Mouse (Mus musculus) right cerebral cortex, postnatal 10 days (tissue): Measurements from ENCODE around the gene Zfp217.
A peak's percentile ranks its signal among the peaks of the same experiment; 100 is the strongest.

Source experiments
- DNase-seq, 2 experiments: peaks; one replicate each; pipeline ENCODE4 v3.0.0; 2021; ENCODE audit warnings: low spot score in 2 of 2

The Zfp217 gene

DNA sequence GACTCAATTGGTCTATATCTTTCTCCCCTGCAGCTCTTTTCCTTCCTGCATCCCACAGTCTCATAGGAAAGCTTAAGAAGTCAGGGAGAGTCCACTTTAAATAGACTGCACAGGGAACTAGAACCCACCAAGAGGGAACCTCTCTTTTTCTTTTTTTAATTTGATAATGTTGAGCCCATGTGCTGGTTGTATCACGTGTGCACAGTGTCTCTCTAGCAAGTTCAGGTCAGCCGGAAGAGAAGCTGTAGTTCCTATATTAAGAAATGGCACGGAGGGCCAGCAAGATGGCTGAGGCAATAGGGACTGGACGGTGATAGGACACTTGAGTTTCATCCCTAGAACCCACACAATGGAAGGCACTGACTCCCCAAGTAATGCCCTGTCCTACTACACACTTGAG, 11.1 kb upstream of the Zfp217 start:
- no peak for DNase-seq

DNA sequence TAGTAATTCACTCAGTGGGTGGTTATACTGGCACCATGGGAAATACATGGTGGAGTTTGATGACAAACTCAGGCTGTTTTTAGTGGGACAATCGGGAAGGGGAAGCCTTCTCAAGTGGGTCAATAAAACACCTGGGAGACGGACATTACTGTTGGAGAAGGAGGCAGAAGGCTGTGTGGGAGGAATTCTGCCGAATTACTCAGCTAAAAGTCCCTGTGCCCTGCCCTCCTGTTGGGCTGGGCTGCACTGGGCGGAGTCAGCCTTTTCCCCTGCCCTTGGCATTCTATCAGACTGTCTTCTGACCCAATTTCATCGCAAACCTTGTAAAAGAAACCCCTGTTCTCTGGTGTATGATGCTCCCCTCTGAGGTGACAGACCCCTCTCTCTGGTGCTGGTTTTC, 10.3 kb upstream of the Zfp217 start:
- no peak for DNase-seq

DNA sequence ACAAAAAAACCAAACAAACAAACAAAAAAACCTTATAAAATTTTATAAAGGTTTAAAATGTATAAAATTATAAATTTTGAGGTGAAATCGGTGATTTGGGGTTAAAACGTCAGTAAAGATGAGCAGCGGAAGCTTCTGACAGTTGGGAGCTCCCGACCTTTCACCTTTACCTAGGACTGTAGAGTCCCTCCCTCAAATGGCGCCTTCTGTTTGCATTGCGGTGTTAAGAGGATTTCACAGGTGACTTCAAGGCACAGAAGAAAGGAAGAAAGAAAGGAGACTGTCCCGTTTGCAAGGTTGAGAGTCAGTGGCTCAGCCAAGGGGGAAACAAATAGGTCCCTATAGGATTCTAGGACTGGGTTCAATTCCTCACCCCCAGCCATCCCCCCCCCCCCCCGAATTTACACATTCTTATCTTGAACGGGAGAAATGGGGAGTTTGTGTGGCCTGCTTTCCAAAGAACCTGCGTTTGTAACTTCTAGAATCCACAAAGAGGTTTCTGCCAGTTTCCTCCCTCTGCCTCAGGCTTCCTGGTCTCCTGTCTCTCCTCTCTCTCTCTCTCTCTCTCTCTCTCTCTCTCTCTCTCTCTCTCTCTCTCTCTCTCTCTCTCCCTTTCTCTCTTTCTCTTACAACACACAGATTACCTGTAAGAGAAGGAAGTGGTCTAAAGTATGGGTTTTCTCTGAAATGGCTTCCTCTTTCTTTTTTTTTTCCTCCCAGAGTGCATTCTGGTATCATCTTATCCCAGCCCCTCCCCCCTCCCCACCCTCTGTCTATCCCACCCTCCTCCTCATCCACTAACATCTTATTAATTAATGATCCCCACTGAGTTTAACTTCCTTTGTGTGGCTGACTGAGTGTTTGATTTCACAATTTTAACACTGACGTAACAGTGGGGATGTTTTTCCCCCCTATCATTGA, 9.6 kb upstream of the Zfp217 start:
- DNase-seq: no peak

DNA sequence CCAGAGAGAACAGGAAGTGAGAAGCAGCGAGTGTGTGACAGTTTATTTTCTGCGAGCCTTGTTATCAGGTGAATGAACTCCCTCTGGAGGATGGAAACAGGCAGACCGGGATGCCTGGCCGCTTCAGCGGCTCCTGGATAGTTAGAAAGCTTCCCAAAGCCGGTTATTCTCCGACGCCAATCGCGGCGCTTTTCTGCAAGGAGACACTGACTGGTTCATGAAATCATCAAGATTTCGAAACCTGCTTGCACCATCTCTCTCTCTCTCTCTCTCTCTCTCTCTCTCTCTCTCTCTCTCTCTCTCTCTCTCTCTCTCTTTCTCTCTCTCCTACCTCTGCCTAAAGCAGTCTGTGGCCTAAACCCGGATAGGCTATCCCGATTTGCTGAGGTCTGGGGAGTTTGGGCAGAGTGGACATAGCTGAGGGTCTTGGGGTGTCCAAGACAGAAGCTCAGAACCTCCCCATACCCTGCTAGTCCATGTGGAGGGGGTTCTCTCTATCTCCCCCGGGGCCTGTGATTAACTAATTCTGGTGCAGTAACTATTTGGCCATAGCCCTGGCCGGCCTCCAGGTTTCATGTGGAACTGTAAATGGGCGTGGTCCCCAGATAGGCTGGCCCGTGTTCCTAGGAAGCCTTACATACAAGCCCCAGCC, 7.3 kb upstream of the Zfp217 start:
- DNase-seq: peak; percentile 48 to 51

DNA sequence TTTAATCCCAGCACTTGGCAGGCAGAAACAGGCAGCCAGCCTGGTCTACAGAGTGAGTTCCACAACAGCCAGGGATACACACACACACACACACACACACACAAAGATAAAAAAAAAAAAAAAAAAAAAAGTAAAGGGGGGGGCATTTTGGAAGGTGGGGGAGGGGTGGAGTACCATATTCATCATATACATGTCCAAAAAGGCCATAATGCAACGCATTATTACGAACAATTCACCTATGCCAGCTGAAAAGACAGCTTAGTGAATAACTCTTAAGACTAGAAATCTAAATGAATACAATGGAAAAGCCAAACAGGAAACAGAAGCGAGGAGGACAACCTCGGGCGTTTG, 6.8 kb upstream of the Zfp217 start:
- DNase-seq: no peak

DNA sequence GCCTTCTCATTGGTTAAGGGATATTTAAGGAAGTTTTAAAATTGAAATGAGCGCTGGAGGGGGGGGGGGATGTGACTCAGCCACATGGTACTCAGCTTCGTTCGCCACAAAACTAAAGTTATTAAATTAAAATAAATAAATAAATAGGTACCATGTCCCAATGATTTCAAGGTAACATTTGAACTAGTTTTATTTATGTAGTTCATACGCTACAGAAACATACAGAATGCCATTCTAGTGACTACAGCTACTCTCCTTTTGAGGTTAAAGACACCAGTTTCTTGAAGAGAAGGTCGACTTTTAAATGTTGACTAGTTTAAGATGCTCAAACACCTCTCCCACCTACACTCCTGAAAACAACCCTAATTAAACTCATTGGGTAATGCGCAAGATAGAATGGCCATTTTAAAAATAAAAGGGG, 6.4 kb upstream of the Zfp217 start:
- DNase-seq: no peak

DNA sequence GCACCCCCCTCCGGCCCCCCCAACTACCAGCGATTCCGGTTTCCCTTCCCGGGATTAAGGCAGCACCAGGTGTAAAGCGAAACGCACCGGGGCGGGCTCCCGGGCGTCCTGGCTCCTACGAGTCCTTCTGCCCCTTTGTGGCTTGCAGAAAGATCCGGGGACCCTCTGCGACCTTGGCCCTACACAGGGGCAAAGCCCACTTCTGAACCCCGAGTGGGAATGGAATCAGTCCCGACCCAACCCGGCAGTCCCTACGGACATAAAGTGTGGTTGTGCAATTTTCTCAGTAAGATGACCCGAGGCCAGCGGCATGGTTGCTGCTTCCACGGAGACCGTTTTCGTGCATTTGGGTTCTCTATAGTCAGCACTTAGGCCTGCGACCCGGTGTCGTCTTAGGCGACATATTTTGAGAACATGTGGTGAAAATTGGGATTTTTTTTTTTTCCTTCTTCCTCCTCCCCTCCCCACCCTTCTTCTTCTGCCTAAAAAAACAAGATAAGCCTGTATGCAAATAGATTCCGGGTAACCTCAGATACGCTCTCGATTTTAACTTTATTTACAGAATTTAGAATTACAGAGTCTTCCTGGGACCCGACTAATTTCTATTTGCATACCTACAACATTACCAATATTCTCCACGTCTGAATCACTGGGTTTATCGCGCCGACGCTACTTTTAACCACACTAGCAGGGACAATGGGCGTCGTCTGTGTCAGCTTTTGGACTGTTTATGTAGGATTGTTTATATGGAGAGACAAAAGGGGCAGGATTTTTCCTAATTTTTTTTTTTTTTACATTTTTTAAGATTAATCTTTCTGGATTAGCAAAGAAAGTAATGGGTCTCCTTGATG, 5.7 kb upstream of the Zfp217 start:
- peak in 1 of 2 experiments; percentile 31 for DNase-seq

DNA sequence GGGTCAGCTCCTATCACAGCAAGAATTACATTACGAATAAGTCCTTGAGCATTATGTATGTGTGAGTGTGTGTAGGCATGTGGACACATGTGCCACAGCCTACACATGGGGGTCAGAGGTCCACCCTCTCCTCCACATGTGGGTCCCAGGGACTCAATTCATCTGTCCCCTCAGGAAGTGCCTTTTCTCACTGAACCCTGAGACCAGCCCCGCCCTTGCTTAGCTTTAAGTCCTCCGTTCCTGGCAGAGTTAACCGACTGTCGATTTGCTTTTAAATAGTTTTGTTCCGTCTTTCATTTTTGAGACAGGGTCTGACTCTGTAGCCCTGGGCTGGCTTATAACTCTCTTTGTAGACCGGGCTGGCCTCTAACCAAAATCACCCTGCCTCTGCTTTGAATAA, 5.0 kb upstream of the Zfp217 start:
- no peak for DNase-seq

DNA sequence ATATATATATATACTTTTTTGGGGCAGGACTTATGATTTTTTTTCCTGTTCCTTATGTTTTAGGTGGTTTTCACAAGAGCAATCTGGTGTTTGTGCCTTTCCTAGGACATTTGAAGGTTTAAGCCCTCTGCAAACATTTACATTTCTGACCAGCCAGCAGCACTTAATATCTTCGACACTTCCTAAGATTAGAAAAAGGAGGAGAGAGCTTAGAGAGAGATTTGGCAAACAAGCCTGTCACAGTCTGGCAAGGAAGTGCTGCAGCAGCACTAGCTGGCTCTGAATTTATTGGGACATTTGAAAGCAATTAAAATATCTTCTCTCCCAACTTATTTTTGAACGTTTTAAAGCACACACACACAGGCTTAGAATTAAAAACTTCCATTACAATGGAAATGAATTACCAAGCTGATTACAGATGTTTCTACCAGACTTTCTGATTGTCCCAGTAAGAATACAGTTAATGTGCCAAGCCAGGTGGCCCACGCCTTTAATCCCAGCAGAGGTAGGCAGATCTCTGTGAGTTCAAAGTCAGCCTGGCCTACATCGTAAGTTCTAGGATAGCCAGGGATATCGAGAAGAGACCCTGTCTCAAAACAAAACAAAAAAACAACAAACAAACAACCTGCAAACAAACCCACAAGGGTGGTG, 4.3 kb upstream of the Zfp217 start:
- no peak for DNase-seq

DNA sequence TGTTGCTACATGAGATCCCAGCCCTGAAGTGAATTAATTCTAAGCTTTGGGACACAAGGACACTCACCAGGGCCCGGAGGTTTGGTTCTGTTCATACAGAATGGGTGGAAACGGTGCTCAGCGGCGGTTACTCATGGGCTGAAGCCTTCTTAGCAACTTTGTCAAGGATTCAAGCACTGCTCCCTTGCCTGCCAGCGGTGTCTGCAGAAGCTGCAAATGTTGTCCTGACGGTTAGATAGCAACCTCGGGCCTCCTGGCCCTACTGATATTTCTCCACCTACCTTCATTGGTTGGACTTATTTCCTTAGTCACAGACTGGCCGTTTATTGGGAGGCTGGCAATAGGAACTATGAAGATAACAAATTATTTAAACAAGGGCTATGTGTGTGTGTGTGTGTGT, 3.6 kb upstream of the Zfp217 start:
- DNase-seq: no peak

DNA sequence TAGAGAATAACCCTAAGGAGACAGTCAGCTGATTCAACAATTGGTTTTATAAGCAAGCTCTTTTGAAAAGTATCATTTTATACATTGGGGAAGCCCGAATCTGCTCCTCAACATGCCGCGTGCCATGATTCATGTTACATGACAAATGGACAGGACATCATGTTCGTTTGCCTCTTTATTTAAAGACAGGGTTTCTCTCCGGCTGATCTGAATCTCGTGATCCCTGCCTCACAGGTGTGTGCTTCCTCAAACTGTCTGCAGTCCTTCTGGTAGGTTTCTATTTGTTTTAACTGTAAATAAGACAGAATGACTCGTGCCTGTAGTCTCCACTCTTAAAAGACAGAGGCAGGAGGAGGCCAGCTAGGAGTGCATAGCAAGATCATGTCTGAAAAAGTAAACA, 925 bp upstream of the Zfp217 start:
- no peak for DNase-seq

DNA sequence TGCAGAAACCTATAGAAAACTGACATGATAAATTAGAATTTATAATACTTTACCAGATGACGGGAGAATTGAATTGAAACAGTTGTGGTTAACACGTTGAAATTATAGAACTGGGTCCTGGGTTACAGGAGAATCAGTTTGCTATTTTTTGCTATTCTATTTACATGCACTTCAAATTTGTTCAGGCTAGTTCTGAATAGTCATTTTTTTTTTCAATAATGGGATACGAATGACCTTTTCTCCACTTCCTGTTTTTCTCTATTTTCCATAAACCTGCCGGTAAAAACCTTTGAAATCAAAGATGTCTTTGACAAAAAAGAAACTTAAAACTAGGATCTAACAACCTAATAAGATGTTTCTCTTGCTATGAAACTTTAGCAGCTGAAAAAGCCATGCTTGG, 733 bp downstream of the Zfp217 start:
- no peak for DNase-seq

DNA sequence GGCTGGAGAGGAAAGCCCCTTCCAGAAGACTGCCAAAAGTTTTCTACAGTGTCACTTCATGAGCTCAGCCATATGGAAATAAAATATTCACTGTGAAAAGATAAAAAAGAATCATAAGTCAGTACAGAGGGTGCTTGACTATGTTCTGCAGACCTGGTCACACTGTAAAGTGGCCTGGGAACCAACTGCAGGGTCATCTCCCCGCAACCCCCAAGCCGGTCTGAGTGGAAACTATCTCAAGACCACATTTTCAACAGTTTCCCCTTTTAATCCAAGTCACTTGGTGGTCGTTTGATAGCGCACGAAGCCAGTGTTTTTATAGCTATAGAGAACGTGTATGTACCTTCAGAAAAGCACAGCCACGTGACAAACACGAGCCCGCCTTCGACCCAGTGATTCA, 3.6 kb downstream of the Zfp217 start:
- no peak for DNase-seq

DNA sequence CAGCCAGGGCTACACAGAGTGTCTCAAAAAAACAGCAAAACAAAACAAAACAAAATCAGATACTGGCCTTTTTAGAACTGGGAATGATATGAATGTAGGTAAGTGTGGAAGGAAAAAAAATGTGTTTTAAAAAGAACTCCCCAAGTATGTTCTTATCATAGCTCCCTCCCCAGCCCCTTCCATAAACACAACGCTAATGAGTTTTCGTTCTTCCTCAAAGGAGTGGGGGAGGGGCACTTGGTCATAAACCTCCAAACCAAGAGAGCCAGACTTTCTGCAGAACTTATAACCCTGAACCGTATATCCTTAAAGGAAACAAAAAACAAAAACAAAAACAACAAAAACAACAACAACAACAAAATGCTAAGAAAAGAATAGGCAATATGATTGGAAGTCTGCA, 4.0 kb downstream of the Zfp217 start:
- no peak for DNase-seq

DNA sequence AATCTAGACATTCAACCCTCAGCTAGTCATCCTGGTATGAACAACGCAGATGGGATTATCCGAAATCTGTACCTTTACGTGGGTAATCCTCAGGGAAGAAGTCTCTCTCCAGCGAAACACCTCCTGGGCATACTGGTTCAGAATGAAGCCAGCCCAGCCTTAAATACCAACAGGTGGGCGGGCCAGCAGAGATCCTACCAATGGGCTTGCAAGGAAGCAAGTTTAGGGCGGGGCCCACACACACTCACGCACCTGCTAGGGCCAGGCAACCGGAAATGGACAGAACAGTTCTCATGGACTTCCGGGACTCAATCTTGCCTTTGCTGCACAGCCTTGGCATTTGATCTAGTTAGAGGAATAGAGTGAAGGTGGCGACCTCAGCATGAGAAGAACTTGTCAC, 5.4 kb downstream of the Zfp217 start:
- DNase-seq: no peak

DNA sequence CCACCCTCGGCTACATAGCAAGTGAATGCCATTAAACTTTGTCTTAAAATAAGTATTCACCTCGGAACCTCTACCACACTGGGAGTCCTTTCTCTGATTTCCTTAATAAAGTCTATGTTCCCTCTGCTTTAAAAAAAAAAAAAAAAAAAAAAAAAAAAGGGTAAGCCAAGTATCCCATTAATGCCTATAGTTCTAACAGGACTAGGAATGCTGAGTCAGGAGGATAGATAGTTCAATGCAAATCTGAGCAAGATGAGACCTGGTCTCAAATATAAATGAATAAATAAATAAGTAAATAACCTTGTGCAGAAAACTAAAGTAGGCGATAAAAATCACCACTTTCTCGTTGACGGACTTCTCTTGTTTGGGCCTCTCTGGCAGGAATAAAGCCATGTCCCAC, 6.4 kb downstream of the Zfp217 start:
- DNase-seq: no peak

DNA sequence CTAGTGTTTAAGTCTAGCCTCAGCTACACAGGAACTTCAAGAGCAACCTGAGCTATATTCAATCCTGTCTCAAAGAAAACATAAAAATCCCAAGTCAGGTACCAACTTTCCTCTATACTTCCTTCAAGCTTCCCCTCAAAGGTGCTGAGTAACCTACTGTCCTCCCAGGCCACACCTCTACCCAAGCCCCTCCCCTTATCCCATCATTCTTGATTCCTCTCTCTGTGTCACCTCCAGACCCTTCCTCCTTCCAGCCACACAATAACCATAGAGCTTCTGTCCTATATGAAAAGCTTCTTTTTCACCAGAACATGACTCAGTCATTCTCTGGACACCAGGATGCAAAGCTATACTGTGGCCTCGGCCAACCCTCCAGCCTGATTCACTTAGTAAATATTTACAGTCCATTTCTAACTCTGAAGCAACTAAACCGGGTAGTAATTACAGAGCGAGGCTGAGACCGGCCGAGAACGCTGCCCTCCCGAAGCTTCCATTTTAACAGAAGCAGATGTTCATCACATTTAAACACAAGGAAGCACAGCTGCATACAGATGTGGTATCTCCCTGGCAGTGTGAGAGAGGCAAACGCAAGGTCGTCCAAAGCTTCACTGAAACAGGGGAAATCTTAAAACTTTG, 8.4 kb downstream of the Zfp217 start:
- no peak for DNase-seq

DNA sequence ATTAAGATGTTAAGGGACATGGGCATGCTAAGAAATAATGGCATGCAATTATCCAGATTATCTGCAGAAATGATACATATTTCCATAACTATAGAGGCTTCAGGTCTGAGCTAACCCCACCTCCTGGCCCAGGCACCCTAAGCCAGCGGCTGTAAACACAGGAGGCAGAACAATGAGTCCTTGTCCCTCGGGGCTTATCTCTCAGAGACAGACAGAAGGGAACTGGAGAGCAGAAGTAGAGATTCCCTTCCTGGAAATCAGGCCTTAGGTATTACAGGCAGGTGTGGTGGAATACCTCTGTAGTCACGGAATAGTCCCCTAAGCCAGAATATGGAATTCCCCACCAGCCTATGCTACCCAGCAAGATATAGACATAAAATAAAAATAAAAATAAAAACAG, 11.0 kb downstream of the Zfp217 start:
- DNase-seq: no peak

DNA sequence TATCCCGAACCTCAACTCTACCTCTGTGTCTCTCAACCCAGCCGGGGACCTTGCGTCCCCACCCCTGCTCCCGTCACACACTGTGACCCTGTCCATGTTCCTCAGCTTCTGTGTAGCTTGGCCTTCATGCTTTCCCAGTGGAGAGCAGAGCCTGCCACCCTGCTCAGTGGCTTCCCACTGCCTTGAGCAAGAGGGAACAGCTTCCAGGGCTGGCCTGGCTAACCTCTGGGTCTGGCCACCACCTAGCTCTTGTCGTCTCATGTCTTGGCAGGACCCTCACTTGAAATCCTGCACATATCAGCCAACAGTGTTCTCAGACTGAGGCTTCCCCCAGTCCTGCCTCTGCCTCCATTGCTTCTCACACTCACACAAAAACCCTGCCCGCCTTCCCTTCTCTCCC, 12.1 kb downstream of the Zfp217 start:
- DNase-seq: no peak

DNA sequence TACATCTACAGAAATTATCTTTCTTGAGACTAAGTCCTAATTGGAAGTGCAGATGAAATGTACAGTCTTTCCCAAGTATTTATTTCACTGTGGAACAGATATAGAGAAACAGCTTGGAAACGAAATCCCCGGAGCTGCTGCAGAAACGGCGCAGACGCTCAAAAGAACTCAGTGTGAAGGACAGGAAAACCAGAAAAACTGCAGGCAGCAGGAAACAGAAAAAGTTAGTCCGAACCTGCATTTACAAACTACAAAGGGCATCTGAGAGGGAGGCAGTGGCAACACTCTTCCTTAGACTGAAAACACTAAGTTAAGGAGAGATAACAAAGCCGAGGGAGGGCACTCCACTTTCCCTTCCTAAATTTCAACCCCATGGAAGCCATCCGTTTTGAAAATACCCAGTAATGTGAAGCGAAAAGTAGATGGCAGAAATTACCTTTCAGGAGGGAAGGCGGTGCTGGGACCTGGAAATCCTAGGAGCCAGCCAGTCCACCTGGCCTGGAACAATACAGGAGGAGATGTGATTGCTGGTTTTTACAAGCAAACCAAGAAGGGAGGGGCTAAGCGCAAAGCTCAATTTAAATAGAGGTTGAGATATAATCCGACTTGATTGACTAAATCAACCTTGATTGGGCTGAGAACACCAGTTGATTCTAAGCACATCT, 13.7 kb downstream of the Zfp217 start:
- no peak for DNase-seq
